Mouse (Mus musculus) heart, adult 8-10 months (tissue): ENCODE measurements around the gene Gm7534. TPM values are rescaled to one million over a fixed set of nuclear protein-coding genes. Genes with fewer than 3 reads are reported as not detected.

Source experiments
- DNase-seq: peaks from one replicate; pipeline ENCODE4 v3.0.0; 2022; ENCODE audit warnings: low spot score
- total RNA-seq, 4 experiments: library from RNA; stranded (reverse); gene quantifications; 2 replicates each; pipeline ENCODE4 v1.2.4; 2022

The Gm7534 gene
- total RNA-seq: not detected

DNA sequence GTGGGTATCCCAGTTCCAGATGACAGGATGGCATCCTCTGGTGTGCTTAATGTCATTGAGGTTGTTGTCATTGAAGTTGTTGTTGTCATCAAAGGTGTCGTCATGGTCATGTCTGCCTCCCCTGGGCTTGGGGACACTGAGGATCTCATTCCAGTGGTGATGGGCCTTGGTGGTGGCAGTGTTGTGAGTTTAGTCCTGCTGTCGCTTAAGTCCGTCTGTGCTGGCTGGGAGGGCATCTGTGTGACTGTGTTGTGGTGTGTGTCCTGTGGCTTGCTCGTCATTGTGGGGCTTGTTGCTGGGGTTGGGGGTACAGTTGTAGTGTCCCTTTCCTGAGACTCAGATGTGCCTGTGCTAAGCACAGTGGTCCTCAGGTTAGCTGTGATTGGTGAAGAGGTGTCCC lies at the start of gene Gm7534:
Gene Gm7534 (minus strand): TSS at position 101 of the 400 bp plus-strand sequence.
- no peak for DNase-seq

DNA sequence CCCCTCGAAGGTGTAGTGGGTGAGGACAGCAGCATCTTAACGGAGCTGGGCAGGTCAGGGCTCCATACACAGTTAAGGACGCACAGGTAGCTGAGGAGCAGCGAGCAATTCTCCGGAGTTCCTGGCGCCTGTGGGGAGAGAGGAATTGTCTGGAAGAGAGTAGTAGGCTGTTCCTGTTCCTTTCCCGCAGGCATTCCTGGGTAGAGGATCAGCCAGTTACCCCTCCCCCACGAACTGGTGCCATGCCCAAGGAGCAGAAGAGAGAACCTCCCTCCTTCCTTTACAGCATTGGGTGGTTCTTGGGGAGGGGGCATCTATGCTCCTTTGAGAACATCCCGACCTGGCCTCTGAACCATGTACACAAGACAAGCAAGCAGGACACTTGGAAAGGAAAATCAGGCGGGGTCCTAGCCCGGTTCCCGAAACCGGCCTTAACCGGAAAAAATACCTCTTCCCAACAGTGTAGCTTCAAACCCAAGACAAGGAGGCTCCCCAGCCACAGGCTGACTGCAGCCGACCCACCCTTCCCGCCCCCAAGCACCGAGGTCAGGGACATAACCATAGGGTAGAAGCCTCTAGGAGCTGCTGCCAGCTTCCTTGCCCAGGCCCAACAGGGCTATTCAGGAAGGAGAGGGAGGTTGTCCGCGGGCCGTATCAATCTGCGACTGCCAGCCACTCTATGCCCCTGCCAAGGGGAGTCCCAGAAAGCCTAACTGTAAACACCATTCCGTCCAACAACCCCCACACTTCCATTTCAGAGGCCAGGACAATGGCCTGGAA lies 49.5 kb upstream of the Gm7534 start:
- DNase-seq: peak; percentile 26

DNA sequence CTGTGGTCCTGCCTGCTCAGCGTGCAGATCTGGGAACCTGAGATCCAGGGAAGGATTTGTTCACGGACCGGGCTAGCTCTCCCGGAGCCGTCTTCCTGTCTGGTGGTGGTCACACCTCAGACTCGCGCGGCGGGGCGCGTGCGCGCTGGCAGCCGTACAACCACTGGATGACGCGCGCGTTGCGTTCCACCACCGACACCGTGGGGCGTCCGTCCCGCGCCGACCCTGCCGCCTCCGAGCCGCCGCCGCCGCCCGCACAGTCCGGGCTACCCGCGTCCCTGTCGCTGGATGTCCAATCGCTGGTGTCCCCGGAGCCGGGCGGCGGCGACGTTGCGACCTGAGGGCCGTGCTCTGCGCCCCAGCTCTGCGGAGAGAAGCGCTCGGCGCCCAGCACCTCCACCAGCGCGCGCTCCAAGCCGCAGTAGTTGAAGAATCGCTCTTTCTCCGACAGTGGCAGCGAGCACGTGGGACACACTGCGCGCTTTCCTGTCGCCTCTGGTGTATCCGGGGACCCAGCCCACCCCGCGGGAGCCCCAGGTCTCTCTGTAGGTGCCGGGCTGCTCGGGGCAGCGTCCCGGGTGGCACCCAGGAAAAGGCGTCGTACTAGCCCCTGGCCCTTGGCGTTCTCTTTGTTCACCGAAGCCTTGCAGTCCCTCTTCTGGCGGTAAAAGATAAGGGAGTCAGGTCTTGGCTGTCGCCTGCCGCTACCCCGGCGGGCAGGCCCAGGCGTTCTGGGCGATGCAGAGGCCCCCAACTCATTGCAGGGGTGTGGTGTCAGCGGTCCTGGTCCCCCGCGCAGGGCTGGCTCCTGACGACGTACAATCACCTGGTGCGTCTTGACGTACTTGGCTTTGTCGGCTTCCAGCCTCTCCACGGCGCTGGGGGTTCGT lies 48.7 kb upstream of the Gm7534 start:
- DNase-seq: peak; percentile 26

DNA sequence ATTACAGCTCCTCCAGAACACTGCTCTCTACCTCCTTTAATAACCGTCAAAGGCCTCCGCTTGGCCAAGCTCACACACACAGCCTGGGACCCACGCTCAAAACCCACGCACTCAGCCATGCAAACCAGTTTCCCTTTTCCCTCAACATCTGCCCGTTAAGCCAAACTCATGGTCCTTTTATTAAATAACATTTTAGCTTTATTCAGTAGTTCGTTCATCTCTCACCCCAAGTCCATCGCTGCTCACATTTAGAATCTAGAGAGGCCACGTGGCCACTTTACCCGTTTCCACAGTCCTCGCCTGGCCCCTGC lies 48.1 kb upstream of the Gm7534 start:
- no peak for DNase-seq

DNA sequence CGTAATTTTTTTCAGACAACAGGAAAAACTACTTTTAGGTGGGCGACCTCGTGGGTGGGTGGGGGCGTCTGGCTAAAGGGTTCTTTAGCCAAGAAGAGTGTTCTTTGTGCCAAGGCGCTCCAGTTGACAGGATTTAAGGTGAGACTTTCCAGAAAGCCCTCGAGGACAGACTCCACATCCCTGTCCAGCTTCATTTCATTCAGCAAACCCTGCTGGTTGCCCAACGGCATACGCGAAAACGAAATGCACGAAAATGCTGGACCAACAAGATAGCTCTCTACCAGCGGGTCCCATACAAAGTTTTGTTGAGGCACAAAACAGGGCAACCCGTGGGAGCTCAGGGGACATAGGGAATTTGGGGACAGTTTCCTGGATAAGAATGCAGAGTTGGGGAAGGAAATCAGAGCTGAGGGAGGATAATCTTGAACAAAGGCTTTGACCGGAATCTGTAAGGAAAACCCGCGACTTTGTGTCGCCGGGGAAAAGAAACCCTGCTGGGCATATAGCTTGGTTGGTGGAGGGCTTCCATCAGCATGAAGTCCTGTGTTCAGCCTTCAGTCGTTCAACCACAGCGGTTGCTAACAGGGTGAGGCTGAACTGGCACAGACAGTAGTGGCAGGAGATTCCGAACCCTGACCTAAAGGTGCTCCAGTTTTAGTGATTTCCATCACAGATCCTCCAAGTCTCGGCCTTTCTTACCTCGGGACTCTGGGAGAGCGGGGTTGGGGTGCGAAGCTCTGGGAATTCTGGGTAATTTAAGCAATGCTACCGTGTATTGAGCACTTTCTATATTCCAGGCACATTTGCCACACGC lies 47.5 kb upstream of the Gm7534 start:
- no peak for DNase-seq

DNA sequence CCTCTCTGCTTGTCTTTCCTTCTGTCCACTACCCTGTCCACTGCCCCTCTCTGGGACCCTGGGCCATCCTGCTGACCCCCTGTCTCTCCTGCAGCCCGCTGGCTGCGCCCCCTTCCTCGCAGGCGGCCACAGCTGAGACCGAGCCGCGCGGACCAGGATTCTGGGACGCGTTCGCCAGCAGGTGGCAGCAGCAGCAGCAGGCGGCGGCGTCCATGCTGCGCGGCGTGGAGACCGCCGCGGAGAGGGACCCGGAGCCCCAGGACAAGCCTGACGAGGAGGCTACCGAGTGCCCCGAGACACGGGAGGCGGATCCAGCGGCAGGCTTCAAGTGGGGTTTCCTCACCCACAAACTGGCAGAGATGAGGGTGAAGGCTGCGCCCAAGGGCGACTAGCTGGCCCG lies 46.8 kb upstream of the Gm7534 start:
- DNase-seq: peak; percentile 56

DNA sequence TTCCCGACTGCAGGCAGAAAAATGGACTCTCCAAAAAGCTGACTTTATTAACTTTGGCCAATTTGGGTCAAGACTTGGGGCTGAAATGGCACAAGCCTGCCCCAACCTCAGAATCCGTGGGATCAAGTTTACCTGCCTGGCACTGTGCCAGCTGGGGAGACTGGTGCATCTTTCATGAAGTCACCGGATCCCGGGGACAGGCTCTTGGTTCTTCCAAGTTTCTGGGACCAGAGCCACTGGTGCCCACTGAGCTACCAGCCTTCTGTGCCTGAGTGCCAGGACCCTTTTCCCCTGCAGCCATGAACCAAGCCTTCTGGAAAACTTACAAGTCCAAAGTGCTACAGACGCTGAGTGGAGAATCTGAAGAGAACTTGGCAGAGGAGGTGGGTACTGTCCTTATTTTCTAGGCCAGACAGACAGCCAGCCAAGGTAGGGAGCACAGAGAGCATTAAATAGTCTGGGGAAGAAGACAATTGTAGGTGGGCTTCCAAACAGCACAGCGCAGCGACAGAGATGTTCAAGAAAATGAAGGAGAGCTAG lies 44.0 kb upstream of the Gm7534 start, which contains the start of gene Gm30191:
Gene Gm30191 (plus strand): TSS at position 217 of the 540 bp plus-strand sequence.
- no peak for DNase-seq

DNA sequence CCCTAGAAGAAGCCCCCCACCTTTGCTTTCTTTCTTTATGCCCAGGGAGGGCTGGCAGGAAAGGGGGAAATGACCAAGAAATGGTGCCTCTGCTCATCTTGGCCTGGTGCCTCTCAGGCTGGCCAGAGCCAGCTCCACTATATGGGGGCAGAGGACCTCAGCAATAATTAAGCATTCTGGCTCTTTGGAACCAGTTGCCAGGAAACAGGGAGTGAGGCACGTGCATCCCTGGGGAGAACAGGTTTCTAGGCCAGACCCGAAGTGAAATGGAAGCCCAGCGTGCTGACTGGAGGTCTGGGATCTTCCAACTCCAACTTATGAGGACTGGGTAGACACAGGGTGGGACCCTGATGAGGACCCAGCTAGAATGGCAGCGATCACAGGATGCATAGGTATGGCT lies 43.5 kb upstream of the Gm7534 start:
- no peak for DNase-seq

DNA sequence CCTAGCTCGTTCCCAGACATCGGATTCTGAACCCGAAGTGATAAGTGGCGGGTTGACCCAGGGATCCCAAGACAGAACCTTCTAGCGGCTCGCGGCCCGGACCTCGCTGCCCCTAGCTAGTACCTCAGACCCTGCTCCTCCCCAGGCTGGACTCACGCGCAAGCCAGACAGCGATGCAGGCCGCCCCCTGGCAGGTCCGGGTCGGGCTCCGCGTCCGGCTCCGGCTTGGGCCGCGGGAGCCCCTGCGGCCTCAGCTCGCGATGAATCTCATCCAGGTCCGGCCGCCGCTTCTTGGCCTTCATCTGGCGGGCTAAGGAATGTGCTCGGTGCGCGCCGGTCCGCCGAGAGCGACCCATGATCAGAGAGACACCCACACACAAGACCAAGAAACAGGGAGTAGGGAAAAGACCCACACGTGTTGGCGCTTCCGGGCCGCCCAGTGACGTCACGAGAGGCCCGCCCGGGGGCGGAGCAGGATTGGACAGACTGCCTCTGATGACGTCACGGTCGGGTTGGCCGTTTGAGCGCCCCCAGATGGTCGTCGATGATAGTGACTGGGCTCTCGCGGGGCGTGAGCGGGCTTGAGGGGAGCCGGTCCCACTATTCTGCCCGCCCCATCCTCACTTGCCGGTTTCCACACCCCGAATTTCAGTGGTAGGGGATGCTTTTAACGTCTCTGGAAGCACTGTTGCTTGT lies 42.5 kb upstream of the Gm7534 start, which contains the start of gene Zfp593:
Gene Zfp593 (minus strand): TSS at position 445 of the 696 bp plus-strand sequence.
- DNase-seq: peak; percentile 93

DNA sequence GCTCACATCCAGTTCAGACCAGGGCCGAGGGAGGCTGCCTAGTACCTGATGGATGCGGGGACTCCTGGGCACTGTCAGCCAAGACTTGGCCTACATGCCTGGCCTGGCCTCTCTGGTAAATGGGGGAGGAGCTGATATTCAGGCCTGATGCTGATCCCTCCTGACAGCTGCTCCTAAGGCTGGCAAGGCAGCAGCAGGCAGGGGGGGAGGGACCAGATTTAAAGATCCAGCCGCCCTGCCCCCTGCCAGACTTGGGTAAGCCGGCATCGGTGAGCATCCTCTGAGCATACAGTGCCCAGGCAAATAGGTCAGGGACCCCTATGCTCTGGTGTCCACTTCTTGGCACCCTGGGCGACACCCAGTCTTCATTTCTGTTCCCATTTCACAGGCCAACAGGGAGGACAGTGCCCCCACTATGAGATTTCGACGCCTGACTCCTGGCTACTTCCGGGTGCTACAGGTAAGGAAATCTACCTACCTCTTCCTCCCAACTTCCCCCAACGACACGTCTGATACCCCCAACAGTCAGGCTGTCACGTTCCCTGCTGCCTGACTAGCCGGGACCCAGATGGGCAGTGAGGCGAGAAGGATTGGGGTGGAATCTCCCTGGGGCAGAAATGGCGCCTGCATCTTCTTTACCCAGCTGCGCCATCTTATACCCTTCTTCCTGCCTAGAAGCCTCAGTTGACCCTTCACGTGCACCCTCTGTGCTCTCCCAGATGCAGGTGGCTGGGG lies 40.9 kb upstream of the Gm7534 start, which contains the start of gene E130218I03Rik:
Gene E130218I03Rik (plus strand): TSS at position 147 of the 735 bp plus-strand sequence.
- DNase-seq: no peak

DNA sequence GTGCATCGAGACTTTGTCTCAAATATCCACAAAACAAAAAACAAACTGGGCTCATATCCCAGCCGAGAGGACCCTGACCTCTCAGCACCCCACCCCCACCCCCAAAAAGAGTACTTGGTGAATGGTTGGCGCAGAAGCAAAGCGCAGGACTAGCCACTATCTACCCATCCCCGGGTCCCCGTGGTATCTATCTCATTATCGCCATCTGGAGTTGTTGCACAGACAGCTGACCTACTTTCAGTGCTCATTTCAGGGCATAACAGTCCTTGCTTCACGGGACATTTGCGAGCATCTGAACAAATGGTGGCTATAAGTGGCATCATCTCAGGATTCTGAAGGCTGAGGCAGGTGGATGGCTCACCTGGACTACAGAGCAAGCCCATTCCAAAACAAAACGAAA lies 35.9 kb upstream of the Gm7534 start:
- no peak for DNase-seq

DNA sequence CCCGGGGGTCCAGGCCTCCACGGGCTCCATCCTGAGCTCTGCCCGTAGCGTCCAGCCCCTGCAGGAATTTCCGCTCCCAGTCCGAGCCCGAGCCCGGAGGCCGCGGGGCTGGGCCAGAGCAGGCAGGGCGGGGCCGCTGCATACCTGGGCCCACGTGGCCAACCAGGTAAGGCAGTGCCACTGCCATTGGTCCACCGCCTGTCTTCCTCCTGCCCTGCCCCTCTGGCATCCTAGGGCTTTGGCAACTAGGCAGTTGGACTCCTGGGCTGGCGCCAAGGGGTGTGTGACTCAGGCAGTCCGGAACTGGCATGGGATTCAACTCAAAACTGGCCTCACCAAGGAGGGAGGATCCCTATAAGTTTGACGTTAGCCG lies 35.5 kb upstream of the Gm7534 start, which contains the start of gene Cnksr1:
Gene Cnksr1 (minus strand): TSS at position 121 of the 373 bp plus-strand sequence.
- peak; percentile 61 for DNase-seq

DNA sequence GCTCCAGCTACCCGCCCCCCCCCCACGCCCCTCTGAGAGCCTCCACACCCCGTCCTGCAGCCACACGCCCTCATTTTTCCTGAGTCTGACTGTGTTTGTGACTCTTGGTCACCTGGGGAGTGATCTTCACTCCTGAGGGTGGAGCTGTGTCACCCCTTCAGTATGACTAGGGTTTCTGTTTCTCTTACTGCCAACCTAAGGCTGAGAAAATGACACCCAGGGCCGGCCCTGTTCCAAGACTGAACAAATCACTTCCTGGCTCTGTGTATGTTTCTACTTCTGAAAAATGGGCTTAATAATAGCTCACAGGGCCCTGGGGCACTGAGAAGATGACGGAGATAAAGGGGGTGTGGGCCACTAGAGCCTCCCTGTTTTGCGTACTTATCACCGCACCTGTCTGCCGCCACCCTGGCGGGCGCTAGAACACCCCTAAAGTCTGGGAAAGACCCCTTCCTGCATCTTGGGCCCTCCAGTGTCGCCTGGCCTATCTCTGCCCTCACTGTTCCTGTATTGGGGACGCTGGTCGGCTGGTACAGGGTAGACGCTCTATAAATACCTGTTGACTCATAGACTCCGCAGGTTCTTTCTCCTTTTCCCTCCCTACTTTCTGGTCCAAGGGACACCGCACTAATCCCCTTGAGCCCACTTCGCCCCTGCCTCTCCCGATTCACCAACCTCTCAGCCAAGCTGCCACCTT lies 34.9 kb upstream of the Gm7534 start:
- no peak for DNase-seq

DNA sequence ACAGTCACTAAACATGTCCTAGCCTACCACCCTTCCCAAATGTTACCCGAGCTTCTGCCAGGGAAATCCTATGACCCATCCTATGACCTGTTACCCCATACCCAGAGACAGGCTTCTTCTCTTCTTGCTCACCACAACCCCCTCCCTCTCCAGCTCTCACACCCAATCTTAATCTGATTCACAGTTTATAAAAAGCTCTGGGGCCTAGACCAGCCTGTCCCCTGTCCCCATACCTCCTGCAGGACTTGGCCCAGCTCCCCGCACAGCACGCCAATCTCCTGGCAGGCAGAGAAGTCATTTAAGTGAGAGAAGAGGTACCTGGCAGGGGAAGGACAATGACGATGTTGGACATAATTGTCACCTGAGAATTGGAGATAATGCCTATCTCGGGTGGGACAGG lies 32.1 kb upstream of the Gm7534 start:
- DNase-seq: peak; percentile 41

DNA sequence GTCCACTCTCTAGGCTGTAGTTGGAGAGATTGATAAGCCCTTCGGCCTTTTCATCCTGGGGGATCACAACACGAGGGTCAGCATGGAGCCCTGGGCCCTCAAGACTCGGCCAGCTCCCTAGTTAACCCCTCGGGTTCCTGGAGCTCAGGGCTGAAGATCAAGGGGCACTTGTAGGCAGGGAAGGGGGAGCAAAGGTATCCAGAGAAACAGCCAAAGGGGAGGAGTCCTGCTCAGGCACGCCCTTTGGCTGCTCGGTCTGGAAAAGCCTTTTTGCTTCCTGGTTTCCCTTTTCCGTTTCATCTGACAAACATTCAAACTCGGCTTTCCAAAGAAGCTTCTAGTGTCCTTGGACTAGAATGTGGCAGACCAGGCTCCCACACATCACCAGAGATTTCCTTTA lies 27.6 kb upstream of the Gm7534 start:
- DNase-seq: no peak

DNA sequence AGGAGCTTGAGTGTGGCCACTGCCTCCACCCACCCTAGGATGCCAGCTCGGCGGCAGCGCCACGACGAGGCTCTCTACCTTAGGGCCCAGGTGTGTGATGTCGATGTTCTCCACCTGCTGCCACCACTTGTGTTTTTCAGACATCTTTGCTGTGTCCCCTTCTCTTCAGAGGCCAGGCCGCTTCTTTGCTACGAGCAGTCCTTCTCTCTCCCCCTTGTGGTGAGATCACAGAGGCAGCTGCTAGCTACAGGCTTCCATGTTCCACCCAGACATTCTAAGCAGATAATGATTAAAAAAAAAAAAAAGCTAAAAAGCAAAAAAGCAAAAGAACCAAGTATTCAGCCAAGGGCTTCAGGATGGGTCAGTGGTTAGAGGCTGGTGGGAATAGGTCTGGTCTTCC lies 24.4 kb upstream of the Gm7534 start, which contains the start of gene Catsper4:
Gene Catsper4 (minus strand): TSS at position 190 of the 400 bp plus-strand sequence.
- no peak for DNase-seq

DNA sequence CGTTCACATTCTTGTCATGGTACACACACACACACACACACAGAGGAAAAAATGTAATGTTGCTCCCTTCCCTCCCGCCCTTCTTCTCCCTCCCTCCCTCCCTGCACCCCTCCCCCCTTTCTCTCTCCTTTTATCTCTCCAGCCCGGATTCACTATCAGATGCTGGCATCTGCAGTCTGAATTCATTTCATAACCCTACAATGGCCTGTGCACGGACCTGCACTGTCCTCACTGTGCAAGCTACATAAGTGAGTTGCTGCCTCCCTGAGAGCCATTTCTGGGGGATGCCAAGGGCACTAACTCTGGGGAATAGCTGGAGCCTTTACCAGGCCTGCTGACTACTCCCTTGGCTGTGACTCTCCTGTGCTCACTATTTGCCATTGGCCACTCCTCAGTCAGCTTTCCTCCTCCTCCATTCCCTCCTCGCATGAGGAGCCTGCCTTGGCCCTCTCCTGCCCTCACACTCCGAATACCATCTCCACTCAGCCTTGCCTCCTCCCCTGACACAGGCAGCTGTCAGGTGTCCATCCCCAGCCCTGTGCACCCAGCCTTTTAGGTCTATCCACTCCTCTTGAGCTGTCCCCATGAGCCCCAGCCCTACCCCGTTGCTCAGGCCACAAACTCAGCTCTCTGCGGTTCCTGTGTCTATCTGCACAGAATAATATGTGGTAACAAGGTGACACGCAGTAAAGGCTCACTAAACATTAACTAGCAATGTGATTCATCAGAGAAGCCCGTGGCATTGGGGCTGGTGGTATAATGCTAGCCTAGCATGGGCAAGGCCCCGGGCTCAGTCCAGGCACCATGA lies 20.2 kb upstream of the Gm7534 start:
- no peak for DNase-seq

DNA sequence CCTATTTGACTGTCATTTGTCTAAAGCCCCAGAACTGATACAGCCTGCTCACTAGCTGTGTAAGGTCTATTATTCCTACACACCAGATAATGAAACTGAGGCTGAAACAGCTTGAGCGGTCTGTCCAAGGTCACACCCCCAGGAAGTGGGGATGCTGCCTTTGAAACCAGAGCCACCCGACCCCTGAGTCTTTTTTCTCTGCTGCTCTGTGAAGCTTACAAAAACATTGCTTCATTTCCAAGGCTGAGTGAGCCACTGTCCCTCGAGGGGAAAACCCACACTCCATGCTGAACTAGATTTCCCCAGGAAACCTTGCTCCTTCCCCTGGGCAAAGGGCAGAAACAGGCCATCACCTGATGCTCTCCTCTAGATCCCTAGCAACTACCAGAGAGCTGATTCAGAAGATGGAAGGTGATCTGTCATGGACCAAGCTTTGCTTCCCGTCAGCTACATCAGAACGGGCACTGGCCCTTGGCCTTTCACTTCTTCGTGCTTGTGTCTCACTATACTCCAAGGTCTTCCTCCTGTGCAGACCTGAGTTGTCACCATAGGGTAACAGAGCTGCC lies 3.8 kb upstream of the Gm7534 start:
- no peak for DNase-seq
